Mouse (Mus musculus): ENCODE measurements around the gene Mrpl4. TPM values are rescaled to one million over a fixed set of nuclear protein-coding genes. Genes with fewer than 3 reads are reported as not detected.

Gene Mrpl4
- total and polyA plus RNA-seq, 2 experiments, result 16.0 to 79.8 TPM

DNA sequence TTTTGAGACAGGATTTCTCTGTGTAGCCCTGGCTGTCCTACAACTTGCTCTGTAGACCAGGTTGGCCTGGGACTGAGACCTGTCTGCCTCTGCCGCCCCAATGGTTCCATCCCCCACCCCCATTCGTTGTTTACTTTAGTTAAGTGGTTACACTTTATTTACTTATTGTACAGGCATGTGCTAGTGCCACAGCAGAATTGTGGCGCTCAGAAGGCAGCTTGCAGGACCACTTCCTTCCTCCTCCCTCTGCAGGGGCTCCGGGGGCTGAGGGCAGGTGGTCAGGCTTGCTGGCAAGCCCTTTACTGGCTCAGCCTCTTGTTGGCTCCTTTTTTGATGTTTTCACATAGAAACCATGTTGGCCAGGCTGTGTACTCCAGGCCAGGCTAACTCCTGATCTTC is 14.6 kb downstream of the Mrpl4 start:
- peaks cover 6% of the 10 kb centered on the region; the same call in 1 of the 2 replicates for H3K4me1 ChIP-seq (ENCODE audit: control insufficient read depth, insufficient read depth, low read length)
- H3K79me2 ChIP-seq (ENCODE audit: control insufficient read depth, insufficient read depth, low read length), result peaks cover 4% of the 10 kb centered on the region; the same call in 1 of the 2 replicates
- whole genome bisulfite sequencing, result 29% methylated on average over 4 of the region's 4 CpGs
- TF ChIP-seq CTCF (IDR thresholded peaks at IDR 0.05; ENCODE audit: low read depth, low read length) (no peak), POLR2A (IDR thresholded peaks at IDR 0.05; ENCODE audit: extremely low read depth, insufficient read depth, low read length) (no peak)
- no peak overlapping the region; the same call in 1 of the 2 replicates for H3K9ac ChIP-seq (ENCODE audit: low read depth, low read length)
- H3K27ac ChIP-seq (replicated peaks; ENCODE audit: insufficient read depth, low read depth, low read length), result no peak overlapping the region
- H3K4me3 ChIP-seq (ENCODE audit: insufficient read depth, low read depth, low read length), result 0 out of 2 replicates have a peak overlapping the region, but pooled peaks have one; percentile 14
- H3K27me3 ChIP-seq (ENCODE audit: control insufficient read depth, insufficient read depth, low read length), result no peaks in the 10 kb centered on the region
- H3K36me3 ChIP-seq (ENCODE audit: control insufficient read depth, insufficient read depth, low read length), result peaks cover 12% of the 10 kb centered on the region
- no peak for DNase-seq (ENCODE audit: extremely low read depth, low read depth, low spot score)

DNA sequence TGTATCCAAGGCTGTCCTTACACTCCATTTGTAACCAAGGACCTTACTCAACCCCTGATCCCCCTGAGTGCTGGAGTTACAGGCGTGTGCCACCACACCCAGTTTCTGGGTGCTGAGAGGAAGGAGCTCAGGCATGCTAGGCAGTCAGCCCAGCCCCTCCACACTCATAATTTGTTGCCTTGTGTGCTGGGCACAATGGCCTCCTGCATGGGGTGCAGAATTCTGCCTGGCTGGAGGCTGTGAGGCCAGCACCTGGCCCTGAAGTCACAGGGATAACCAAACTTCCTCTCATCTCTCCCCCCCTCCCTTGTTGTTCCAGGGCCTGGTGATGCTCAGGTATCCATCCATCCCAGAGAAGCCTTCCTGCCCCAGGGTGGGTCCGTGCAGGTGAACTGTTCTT is 16.1 kb downstream of the Mrpl4 start:
- Histone ChIP-seq H3K36me3 (ENCODE audit: control insufficient read depth, insufficient read depth, low read length) (peaks cover 12% of the 10 kb centered on the region), H3K4me1 (ENCODE audit: control insufficient read depth, insufficient read depth, low read length) (peaks cover 6% of the 10 kb centered on the region; the same call in 1 of the 2 replicates), H3K27ac (replicated peaks; ENCODE audit: insufficient read depth, low read depth, low read length) (no peak overlapping the region), H3K9ac (ENCODE audit: low read depth, low read length) (no peak overlapping the region), H3K27me3 (ENCODE audit: control insufficient read depth, insufficient read depth, low read length) (no peaks in the 10 kb centered on the region), H3K79me2 (ENCODE audit: control insufficient read depth, insufficient read depth, low read length) (peaks cover 4% of the 10 kb centered on the region; the same call in 1 of the 2 replicates), H3K4me3 (ENCODE audit: insufficient read depth, low read depth, low read length) (no peak overlapping the region)
- WGBS, result 84% methylated on average over 2 of the region's 2 CpGs
- no peak for DNase-seq (ENCODE audit: extremely low read depth, low read depth, low spot score)
- no peak for TF ChIP-seq POLR2A (IDR thresholded peaks at IDR 0.05; ENCODE audit: extremely low read depth, insufficient read depth, low read length)
- TF ChIP-seq CTCF (IDR thresholded peaks at IDR 0.05; ENCODE audit: low read depth, low read length), result no peak

DNA sequence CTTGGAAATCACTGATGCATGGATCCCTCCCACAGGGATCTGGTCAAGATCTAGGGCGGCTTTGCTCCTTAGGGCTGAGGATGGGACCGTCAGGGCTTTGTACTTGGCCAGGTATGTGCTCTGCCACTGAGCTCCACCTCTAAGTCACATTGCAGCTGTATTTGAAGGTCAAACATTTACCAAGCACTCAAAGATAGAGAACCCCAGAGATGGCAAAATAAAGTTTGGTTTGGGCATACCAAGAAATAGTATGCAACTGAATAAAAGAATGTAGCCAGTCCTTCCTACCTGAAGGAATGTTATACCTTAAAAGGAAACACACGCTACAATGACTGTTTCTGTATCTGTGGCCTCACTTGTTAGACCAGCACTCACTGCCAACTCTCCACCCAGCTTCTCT is 18.8 kb downstream of the Mrpl4 start:
- H3K79me2 ChIP-seq (ENCODE audit: control insufficient read depth, insufficient read depth, low read length), result peaks cover 4% of the 10 kb centered on the region; the same call in 1 of the 2 replicates
- peaks cover 4% of the 10 kb centered on the region; the same call in 1 of the 2 replicates for H3K4me1 ChIP-seq (ENCODE audit: control insufficient read depth, insufficient read depth, low read length)
- H3K36me3 ChIP-seq (ENCODE audit: control insufficient read depth, insufficient read depth, low read length), result peaks cover 12% of the 10 kb centered on the region
- TF ChIP-seq CTCF (IDR thresholded peaks at IDR 0.05; ENCODE audit: low read depth, low read length), result no peak
- no peak for TF ChIP-seq POLR2A (IDR thresholded peaks at IDR 0.05; ENCODE audit: extremely low read depth, insufficient read depth, low read length)
- H3K27me3 ChIP-seq (ENCODE audit: control insufficient read depth, insufficient read depth, low read length), result no peaks in the 10 kb centered on the region
- DNase-seq (ENCODE audit: extremely low read depth, low read depth, low spot score), result no peak
- H3K27ac ChIP-seq (replicated peaks; ENCODE audit: insufficient read depth, low read depth, low read length), result no peak overlapping the region
- no peak overlapping the region for H3K4me3 ChIP-seq (ENCODE audit: insufficient read depth, low read depth, low read length)
- WGBS, result 93% methylated on average over 3 of the region's 3 CpGs
- no peak overlapping the region for H3K9ac ChIP-seq (ENCODE audit: low read depth, low read length)

DNA sequence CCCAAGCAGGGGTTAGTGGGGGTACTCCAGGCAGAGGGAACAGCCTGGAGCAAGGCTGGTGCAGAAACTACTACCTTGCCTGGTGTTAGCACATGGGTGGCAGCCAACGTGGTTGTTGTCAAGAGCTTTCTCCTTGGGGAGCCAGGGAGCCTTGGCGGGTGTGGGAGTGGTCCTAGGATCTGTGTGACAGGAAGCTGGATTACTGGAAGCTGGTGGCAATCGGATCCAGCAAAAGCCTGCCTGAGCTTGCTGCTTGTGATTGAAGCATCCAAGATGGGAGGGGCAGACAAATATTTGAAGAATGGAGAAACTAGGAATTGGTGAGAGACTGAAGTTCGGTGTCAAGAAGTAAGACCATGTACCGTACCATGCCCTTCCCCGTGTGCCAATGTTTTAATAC is 19.8 kb downstream of the Mrpl4 start:
- WGBS, result 50% methylated on average over 6 of the region's 6 CpGs
- H3K4me1 ChIP-seq (ENCODE audit: control insufficient read depth, insufficient read depth, low read length), result 0 out of 2 replicates have a peak, but pooled peaks cover under 1% of the 10 kb centered on the region
- TF ChIP-seq POLR2A (IDR thresholded peaks at IDR 0.05; ENCODE audit: extremely low read depth, insufficient read depth, low read length) (no peak), CTCF (IDR thresholded peaks at IDR 0.05; ENCODE audit: low read depth, low read length) (no peak)
- H3K9ac ChIP-seq (ENCODE audit: low read depth, low read length), result no peak overlapping the region
- no peak overlapping the region for H3K4me3 ChIP-seq (ENCODE audit: insufficient read depth, low read depth, low read length)
- no peaks in the 10 kb centered on the region for H3K27me3 ChIP-seq (ENCODE audit: control insufficient read depth, insufficient read depth, low read length)
- DNase-seq (ENCODE audit: extremely low read depth, low read depth, low spot score), result no peak
- peaks cover 12% of the 10 kb centered on the region for H3K36me3 ChIP-seq (ENCODE audit: control insufficient read depth, insufficient read depth, low read length)
- no peaks in the 10 kb centered on the region for H3K79me2 ChIP-seq (ENCODE audit: control insufficient read depth, insufficient read depth, low read length)
- H3K27ac ChIP-seq (replicated peaks; ENCODE audit: insufficient read depth, low read depth, low read length), result no peak overlapping the region

DNA sequence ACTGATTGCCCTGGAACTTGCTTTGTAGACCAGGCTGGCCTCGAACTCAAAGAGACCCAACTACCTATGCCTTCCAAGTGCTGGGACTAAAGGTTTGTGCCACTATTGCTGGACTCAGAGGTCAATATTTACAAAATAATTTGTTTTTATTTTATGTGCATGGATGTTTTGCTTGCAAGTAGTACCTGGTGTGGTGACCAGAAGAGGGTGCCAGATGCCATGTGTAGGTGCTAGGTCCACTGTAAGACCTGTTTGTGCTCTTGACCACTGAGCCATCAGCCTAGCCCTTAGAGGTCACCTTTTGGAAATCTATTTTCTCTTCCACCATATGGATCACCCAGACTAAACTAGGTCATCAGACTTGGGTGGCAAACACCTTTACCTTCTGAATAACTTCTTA is 20.2 kb downstream of the Mrpl4 start:
- no peaks in the 10 kb centered on the region for H3K4me1 ChIP-seq (ENCODE audit: control insufficient read depth, insufficient read depth, low read length)
- 80% methylated on average over 1 of the region's 1 CpGs for WGBS
- H3K9ac ChIP-seq (ENCODE audit: low read depth, low read length), result no peak overlapping the region

DNA sequence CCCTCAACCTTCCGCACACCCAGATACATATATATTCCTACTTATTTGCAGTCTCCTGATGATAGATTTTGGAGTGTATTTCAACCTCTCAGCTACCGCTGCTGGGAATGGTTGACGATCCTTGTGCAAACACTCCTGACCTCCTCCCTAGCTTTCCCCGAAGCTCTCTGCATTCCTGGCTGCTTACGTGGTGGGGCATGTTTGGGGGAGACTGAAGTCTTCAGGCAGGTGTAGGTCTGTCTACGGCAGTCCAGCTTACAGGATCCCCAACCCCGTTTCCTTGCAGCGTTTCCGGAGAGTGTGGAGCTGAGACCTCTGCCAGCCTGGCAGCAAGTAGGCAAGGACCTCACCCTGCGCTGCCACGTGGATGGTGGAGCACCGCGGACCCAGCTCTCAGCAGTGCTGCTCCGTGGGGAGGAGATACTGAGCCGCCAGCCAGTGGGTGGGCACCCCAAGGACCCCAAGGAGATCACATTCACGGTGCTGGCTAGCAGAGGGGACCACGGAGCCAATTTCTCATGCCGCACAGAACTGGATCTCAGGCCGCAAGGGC is 22.8 kb downstream of the Mrpl4 start:
- no peak for DNase-seq (ENCODE audit: extremely low read depth, low read depth, low spot score)
- Histone ChIP-seq H3K27ac (replicated peaks; ENCODE audit: insufficient read depth, low read depth, low read length) (no peak overlapping the region), H3K36me3 (ENCODE audit: control insufficient read depth, insufficient read depth, low read length) (peaks cover 12% of the 10 kb centered on the region), H3K79me2 (ENCODE audit: control insufficient read depth, insufficient read depth, low read length) (no peaks in the 10 kb centered on the region), H3K9ac (ENCODE audit: low read depth, low read length) (no peak overlapping the region), H3K4me1 (ENCODE audit: control insufficient read depth, insufficient read depth, low read length) (peaks cover 8% of the 10 kb centered on the region), H3K4me3 (ENCODE audit: insufficient read depth, low read depth, low read length) (no peak overlapping the region), H3K27me3 (ENCODE audit: control insufficient read depth, insufficient read depth, low read length) (no peaks in the 10 kb centered on the region)
- WGBS, result 84% methylated on average over 19 of the region's 19 CpGs
- TF ChIP-seq POLR2A (IDR thresholded peaks at IDR 0.05; ENCODE audit: extremely low read depth, insufficient read depth, low read length) (no peak), CTCF (IDR thresholded peaks at IDR 0.05; ENCODE audit: low read depth, low read length) (no peak)

More for the DNA sequence above, 20.2 kb downstream of the Mrpl4 start:
- Histone ChIP-seq H3K27me3 (ENCODE audit: control insufficient read depth, insufficient read depth, low read length) (no peaks in the 10 kb centered on the region), H3K79me2 (ENCODE audit: control insufficient read depth, insufficient read depth, low read length) (no peaks in the 10 kb centered on the region), H3K27ac (replicated peaks; ENCODE audit: insufficient read depth, low read depth, low read length) (no peak overlapping the region), H3K4me3 (ENCODE audit: insufficient read depth, low read depth, low read length) (no peak overlapping the region), H3K36me3 (ENCODE audit: control insufficient read depth, insufficient read depth, low read length) (peaks cover 14% of the 10 kb centered on the region)
- DNase-seq (ENCODE audit: extremely low read depth, low read depth, low spot score), result no peak
- TF ChIP-seq POLR2A (IDR thresholded peaks at IDR 0.05; ENCODE audit: extremely low read depth, insufficient read depth, low read length) (no peak), CTCF (IDR thresholded peaks at IDR 0.05; ENCODE audit: low read depth, low read length) (peak; percentile 11; the same call in 1 of the 2 replicates)
